Mouse (Mus musculus) mouse embryonic stem cell (cell line): Measurements from ENCODE around the gene Fam186a.
"Not testable (repeated sequence)": the region's sequence is repeated elsewhere in the genome, so short reads cannot be mapped to it uniquely, and the experiment has no call there.

Experiments
- in situ Hi-C, 2 experiments: fragments of 300-500 bp; cut with MboI; formaldehyde crosslinking; loops; 1 replicate in 1 of 2; 3 replicates in 1 of 2; pipeline ENCODE4 v1.14.3; 2019 to 2020; ENCODE audit warnings: low sequenced_read_pairs in 2 of 2, low pct_unique_long_range_greater_than_20kb in 1 of 2, mixed read lengths in 1 of 2; ENCODE audit not compliant: unreplicated experiment in 1 of 2

The Fam186a gene

GRCm38 (mm10) chr15:99966961-99967360, at the start of gene Fam186a:
TSS of gene Fam186a (minus strand) at chr15:99967061.
- in situ Hi-C loops, result no loop called here

- in situ Hi-C loops, result no loop called here
Observed at GRCm38 (mm10) chr15:100006180-100006579, 39.3 kb upstream of the Fam186a start.

- in situ Hi-C loops, result no loop called here
Observed at GRCm38 (mm10) chr15:100004677-100005273, 37.9 kb upstream of the Fam186a start.

GRCm38 (mm10) chr15:99999390-99999789, 32.5 kb upstream of the Fam186a start:
- in situ Hi-C loops, result no loop called here

- in situ Hi-C loops, result no loop called here
Observed at GRCm38 (mm10) chr15:99997114-99997804, 30.4 kb upstream of the Fam186a start.

- in situ Hi-C loops, result no loop called here
Observed at GRCm38 (mm10) chr15:99993100-99993499, 26.2 kb upstream of the Fam186a start.

GRCm38 (mm10) chr15:99979715-99980114, 12.9 kb upstream of the Fam186a start:
- in situ Hi-C loops, result no loop called here

- in situ Hi-C loops, result no loop called here
Observed at GRCm38 (mm10) chr15:99979266-99979665, 12.4 kb upstream of the Fam186a start.

GRCm38 (mm10) chr15:99976121-99976520, 9.3 kb upstream of the Fam186a start:
- in situ Hi-C loops, result not testable (repeated sequence)

GRCm38 (mm10) chr15:99974476-99975220, 7.8 kb upstream of the Fam186a start:
- in situ Hi-C loops, result no loop called here

GRCm38 (mm10) chr15:99972989-99973911, 6.4 kb upstream of the Fam186a start:
- in situ Hi-C loops, result no loop called here

- in situ Hi-C loops, result no loop called here
Observed at GRCm38 (mm10) chr15:99972361-99972988, 5.6 kb upstream of the Fam186a start.

- in situ Hi-C loops, result no loop called here
Observed at GRCm38 (mm10) chr15:99970606-99971005, 3.7 kb upstream of the Fam186a start.

GRCm38 (mm10) chr15:99969765-99970164, 2.9 kb upstream of the Fam186a start, which contains the start of gene Larp4:
TSS of gene Larp4 (plus strand) at chr15:99970065.
- in situ Hi-C loops, result not testable (repeated sequence)

- in situ Hi-C loops, result no loop called here
Observed at GRCm38 (mm10) chr15:99965103-99965775, 1.6 kb downstream of the Fam186a start.

- in situ Hi-C loops, result no loop called here
Observed at GRCm38 (mm10) chr15:99955324-99955723, 11.5 kb downstream of the Fam186a start.

GRCm38 (mm10) chr15:99940970-99941630, 25.8 kb downstream of the Fam186a start:
- in situ Hi-C loops, result no loop called here
